Mouse (Mus musculus) heart, embryonic 14.5 days (tissue): Measurements from ENCODE around the gene Sparc. TPM values are rescaled to one million over a fixed set of nuclear protein-coding genes. Genes with fewer than 3 reads are reported as not detected.

ENCODE experiments used
- ATAC-seq: fragments of 200-750 bp; cut with Nextera tagmentation; 2 replicates; pipeline ENCODE4 v1.8.0; 2017; ENCODE audit warnings: low read depth, moderate TSS enrichment; ENCODE audit not compliant: insufficient number of reproducible peaks, insufficient read depth, low FRiP score
- H3K27ac ChIP-seq, 2 experiments: fragments of 200-500 bp in 1 of 2; fragments of 300-500 bp in 1 of 2; sonication (generic) in 1 of 2; replicated peaks in 1 of 2; 2 replicates each; pipeline ENCODE4 v1.5.1; 2012 to 2014; ENCODE audit warnings: low read depth in 2 of 2, low read length in 2 of 2, control low read depth in 1 of 2, mild to moderate bottlenecking in 1 of 2, mixed read lengths in 1 of 2; ENCODE audit not compliant: control insufficient read depth in 1 of 2, insufficient read depth in 1 of 2
- H3K27me3 ChIP-seq: fragments of 300-500 bp; sonication (generic); 2 replicates; pipeline ENCODE4 v1.6.1; 2014; ENCODE audit warnings: mild to moderate bottlenecking, low read length, control low read depth; ENCODE audit not compliant: control insufficient read depth, insufficient read depth
- H3K36me3 ChIP-seq: fragments of 300-500 bp; sonication (generic); 2 replicates; pipeline ENCODE4 v1.6.1; 2014; ENCODE audit warnings: mild to moderate bottlenecking, control low read depth, low read length, mixed read lengths; ENCODE audit not compliant: control insufficient read depth, insufficient read depth
- H3K4me1 ChIP-seq, 2 experiments: fragments of 200-500 bp in 1 of 2; fragments of 300-500 bp in 1 of 2; sonication (generic) in 1 of 2; 2 replicates each; pipeline ENCODE4 v1.6.1; 2012 to 2014; ENCODE audit warnings: low read length in 2 of 2, control low read depth in 1 of 2, mixed read lengths in 1 of 2; ENCODE audit not compliant: control insufficient read depth in 2 of 2, insufficient read depth in 2 of 2
- H3K4me2 ChIP-seq: fragments of 300-500 bp; sonication (generic); 2 replicates; pipeline ENCODE4 v1.6.1; 2014; ENCODE audit warnings: mild to moderate bottlenecking, low read length
- H3K4me3 ChIP-seq, 2 experiments: fragments of 200-500 bp in 1 of 2; fragments of 300-500 bp in 1 of 2; sonication (generic) in 1 of 2; 2 replicates each; pipeline ENCODE4 v1.5.1; 2012 to 2014; ENCODE audit warnings: low read length in 2 of 2, mild to moderate bottlenecking in 2 of 2, control low read depth in 1 of 2, low read depth in 1 of 2, moderate library complexity in 1 of 2; ENCODE audit not compliant: control insufficient read depth in 1 of 2, insufficient read depth in 1 of 2
- H3K9ac ChIP-seq: fragments of 300-500 bp; sonication (generic); 2 replicates; pipeline ENCODE4 v1.6.1; 2014; ENCODE audit warnings: mild to moderate bottlenecking, low read length
- H3K9me3 ChIP-seq: fragments of 300-500 bp; sonication (generic); 2 replicates; pipeline ENCODE4 v1.6.1; 2016; ENCODE audit warnings: low read length, control low read depth; ENCODE audit not compliant: control insufficient read depth
- WGBS: fragments of 180-500 bp; shearing (Covaris S2); extraction: QIAGEN DNeasy Blood & Tissue Kit; methylation state at CpG from one replicate; pipeline ENCODE4 v1.1.7; 2014; 5-methylcytosine and 5-hydroxymethylcytosine counted together
- polyA plus RNA-seq: library from polyadenylated mRNA; unstranded; fragments of >200 nt; fragmentation: Nextera tagmentation; extraction: Ambion mirVana; gene quantifications from 2 replicates; pipeline ENCODE4 v1.2.1, GENCODE M21; 2014

Gene Sparc
- polyA plus RNA-seq, 1 experiment from 2014 or later, result 1,849 TPM

DNA sequence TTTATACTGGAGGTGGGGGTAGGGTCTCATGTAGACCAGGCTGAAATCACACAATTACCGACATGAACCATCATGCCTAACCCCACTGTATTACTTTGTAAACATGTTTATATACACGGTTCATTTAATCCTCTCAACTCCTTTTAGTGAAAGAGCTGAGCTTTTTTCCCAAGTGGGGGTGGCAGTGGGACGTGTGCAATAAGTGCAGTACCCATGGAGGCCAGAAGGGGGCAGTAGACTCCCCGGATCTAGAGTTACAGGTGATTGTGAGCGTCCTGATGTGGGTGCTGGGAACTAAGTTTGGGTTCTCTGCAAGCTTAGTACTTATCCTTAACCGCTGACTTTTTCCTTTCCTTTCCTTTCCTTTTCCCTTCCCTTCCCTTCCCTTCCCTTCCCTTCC lies 49.1 kb downstream of the Sparc start:
- WGBS, result 50% methylated on average over 6 of the region's 6 CpGs
- Histone ChIP-seq H3K36me3 (no peaks in the 10 kb centered on the region), H3K4me1 (peaks cover 5 to 7% of the 10 kb centered on the region in 2 experiments), H3K27me3 (no peaks in the 10 kb centered on the region), H3K9ac (no peak overlapping the region), H3K4me3 (no peak overlapping the region), H3K4me2 (no peak overlapping the region), H3K27ac (no peak overlapping the region), H3K9me3 (no peaks in the 10 kb centered on the region)
- ATAC-seq, result no peak

DNA sequence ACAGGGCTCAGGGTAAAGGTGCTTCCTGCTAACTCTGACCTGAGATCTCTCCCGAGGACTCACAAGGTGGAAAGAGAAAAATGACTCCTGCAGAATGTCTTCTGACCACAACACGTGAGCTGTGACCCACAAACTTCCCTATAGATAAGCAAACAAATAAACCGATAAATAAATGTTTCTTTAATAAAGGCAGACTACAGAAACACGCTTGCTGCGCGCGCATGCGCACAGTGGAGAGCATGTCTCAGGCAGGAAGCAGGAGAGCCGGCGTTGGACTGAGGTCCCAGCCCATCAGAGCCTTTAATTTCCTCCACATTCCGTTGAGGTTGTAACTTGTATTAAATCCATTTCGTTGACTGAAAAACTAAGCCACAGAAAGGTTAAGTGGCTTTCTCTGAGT lies 49.6 kb downstream of the Sparc start:
- peaks cover under 1 to 3% of the 10 kb centered on the region in 2 experiments; a peak in 3 of 4 replicates for H3K4me1 ChIP-seq
- H3K4me3 ChIP-seq, result no peak overlapping the region
- no peak overlapping the region for H3K4me2 ChIP-seq
- no peak overlapping the region for H3K9ac ChIP-seq
- no peak for ATAC-seq
- no peaks in the 10 kb centered on the region for H3K36me3 ChIP-seq
- H3K27ac ChIP-seq, result no peak overlapping the region
- H3K27me3 ChIP-seq, result no peaks in the 10 kb centered on the region
- H3K9me3 ChIP-seq, result no peaks in the 10 kb centered on the region
- 67% methylated on average over 12 of the region's 12 CpGs for WGBS

DNA sequence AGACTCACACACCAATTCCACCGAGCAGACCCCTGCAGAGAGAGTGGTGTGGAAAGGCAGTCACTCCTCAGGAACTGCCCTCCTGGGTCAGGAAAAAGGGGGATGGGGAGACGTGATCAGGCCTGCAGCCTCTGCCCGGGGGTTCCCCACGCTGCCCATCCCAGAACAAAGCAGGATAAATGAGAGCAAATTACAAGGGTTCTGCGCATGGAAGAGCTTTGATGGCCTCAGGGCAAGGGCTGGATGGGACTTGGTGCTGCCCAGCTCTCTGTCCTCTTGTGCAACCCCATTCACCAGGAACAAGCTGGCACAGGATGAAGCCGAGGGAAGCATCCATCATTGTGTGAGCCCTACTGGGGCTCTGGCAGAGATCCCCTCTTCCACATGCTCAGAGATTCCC lies 51.0 kb downstream of the Sparc start:
- no peaks in the 10 kb centered on the region for H3K27me3 ChIP-seq
- no peak overlapping the region for H3K4me2 ChIP-seq
- H3K4me3 ChIP-seq, result no peak overlapping the region
- no peak for ATAC-seq
- H3K9ac ChIP-seq, result no peak overlapping the region
- no peaks in the 10 kb centered on the region; a peak in 2 of 4 replicates for H3K4me1 ChIP-seq
- no peaks in the 10 kb centered on the region for H3K36me3 ChIP-seq
- H3K9me3 ChIP-seq, result no peaks in the 10 kb centered on the region
- no peak overlapping the region for H3K27ac ChIP-seq
- WGBS, result 54% methylated on average over 6 of the region's 6 CpGs

DNA sequence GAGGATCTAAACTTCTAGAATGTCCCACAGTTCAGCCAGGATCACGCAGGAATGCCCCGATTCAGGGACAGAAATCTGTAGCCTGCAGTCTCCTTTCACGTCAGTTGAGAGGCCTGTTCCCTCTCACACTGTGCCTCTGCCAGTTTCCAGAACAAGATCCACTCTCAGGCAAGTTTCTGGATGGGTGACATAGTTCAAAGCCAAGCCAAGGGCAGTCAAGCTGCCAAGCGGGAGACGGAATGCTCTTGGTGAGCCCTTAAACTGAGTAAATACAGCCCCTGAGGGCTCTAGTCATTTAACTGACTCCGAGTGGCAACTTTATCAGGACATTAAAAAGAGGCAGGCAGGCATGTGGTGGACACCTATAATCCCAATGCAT lies 53.9 kb downstream of the Sparc start:
- Histone ChIP-seq H3K27me3 (no peaks in the 10 kb centered on the region), H3K36me3 (no peaks in the 10 kb centered on the region), H3K4me2 (no peak overlapping the region), H3K9me3 (no peaks in the 10 kb centered on the region), H3K4me3 (no peak overlapping the region), H3K4me1 (peaks cover 0 to 3% of the 10 kb centered on the region in 2 experiments; a peak in 3 of 4 replicates), H3K27ac (peak overlapping the region; percentile 56 to 61), H3K9ac (peak overlapping the region; percentile 7; the same call in 1 of the 2 replicates)
- ATAC-seq, result peak; percentile 51; the same call in 1 of the 2 replicates
- WGBS, result 24% methylated on average over 6 of the region's 6 CpGs

DNA sequence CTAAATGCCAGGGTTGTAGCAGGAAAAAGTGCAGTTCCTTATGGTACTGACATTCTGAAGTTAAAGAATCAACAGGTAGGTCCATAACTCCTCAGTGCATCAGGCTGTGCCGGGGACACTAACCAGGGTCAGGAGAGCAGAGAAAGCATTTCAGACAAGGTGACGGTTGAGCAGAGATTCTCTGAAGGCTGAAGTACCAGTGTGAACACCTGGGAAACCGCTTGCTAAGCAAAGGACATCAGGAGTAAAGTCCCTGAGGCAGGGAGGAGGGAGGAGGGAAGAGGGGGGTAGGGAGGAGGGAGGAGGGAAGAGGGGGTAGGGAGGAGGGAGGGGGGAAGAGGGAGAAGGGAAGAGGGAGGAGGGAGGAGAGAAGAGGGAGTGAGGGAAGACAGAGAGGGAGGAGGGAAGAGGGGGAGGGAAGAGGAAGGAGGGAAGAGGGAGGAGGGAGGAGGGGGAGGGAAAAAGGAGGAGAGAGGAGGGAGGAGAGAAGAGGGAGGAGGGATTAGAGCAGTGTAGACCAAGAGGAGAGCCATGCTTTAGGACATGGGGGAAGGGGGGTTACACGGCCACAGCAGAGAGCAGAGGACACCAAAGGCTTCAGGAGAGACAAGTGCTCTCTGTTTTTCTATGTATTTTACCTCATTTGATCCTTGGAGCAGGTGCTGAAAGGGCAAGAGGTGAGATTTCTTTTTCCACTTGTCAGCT lies 54.4 kb downstream of the Sparc start:
- Histone ChIP-seq H3K36me3 (no peaks in the 10 kb centered on the region), H3K27me3 (no peaks in the 10 kb centered on the region), H3K9ac (peak overlapping the region; percentile 7; the same call in 1 of the 2 replicates), H3K4me3 (no peak overlapping the region), H3K27ac (peak overlapping the region; percentile 56 to 61), H3K4me1 (peaks cover 0 to 3% of the 10 kb centered on the region in 2 experiments; a peak in 3 of 4 replicates), H3K9me3 (no peaks in the 10 kb centered on the region), H3K4me2 (no peak overlapping the region)
- 73% methylated on average over 4 of the region's 4 CpGs for WGBS
- no peak for ATAC-seq

DNA sequence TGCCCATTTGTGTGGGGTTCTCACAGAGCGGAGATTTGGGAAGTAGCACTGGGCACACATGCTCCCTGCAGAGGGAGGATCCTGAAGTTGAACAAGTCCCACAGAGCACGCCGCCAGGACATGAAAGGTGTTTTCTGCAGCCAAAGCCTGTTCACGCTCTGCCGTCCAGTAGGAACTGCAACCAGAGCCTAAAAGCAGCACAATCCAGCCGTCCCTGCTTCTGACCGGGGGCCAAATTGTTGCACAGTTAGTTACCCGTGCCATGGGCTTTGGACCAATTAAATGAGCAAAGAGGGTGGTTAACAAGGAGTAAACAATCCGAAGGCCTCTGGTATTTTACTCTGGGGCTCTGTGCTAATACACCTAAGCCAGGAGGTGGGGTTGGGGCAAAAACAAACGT lies 55.2 kb downstream of the Sparc start:
- no peaks in the 10 kb centered on the region for H3K9me3 ChIP-seq
- H3K4me3 ChIP-seq, result no peak overlapping the region
- no peak overlapping the region for H3K4me2 ChIP-seq
- 82% methylated on average over 10 of the region's 10 CpGs for WGBS
- peaks cover 0 to 3% of the 10 kb centered on the region in 2 experiments; a peak in 3 of 4 replicates for H3K4me1 ChIP-seq
- H3K9ac ChIP-seq, result no peak overlapping the region
- no peak for ATAC-seq
- no peaks in the 10 kb centered on the region for H3K36me3 ChIP-seq
- no peak overlapping the region for H3K27ac ChIP-seq
- H3K27me3 ChIP-seq, result no peaks in the 10 kb centered on the region

DNA sequence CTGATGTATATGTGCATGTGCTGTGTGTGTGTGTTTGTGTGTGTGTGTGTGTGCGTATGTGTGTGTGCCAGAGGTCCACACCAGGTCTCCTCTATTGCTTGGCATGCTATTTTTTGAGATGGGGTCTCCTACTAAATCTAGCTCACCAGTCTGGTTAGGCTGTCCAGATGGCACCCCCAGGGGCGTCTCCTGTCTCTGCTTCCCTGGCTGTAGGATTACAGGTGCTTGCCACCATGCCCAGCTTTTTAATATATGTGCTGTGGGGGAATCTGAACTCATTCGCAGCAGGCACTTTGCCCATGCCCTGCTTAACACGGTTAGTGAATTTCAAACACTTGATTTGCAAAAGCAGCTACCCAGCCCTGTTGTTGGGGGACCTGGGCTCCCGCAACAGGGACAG lies 57.1 kb downstream of the Sparc start:
- Histone ChIP-seq H3K27me3 (no peaks in the 10 kb centered on the region), H3K9me3 (no peaks in the 10 kb centered on the region), H3K4me3 (no peak overlapping the region), H3K9ac (no peak overlapping the region), H3K4me2 (no peak overlapping the region), H3K4me1 (peaks cover 0 to 3% of the 10 kb centered on the region in 2 experiments; a peak in 3 of 4 replicates), H3K36me3 (no peaks in the 10 kb centered on the region), H3K27ac (no peak overlapping the region)
- 78% methylated on average over 5 of the region's 5 CpGs for WGBS
- ATAC-seq, result no peak

DNA sequence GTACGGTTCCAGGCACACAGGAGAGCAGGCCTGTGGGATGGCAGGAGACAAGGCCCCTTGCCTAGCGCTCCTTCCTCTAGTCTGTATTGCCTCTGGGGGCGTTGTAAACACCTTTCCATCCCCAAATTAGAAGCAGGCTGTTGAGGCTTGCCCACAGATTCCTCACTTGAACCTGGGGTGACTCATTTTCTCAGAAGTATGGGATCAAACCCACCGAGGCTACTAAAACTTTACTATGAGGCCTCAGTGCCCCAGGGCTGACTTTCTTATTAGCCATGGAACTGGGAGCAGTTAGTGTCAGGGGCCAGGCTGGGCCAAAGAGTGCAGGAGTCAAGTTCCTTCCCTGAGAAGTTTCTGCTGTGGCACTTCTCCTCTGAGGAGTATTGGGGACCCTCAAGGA lies 57.7 kb downstream of the Sparc start:
- no peak for ATAC-seq
- H3K4me1 ChIP-seq, result peaks cover 0 to 3% of the 10 kb centered on the region in 2 experiments; a peak in 3 of 4 replicates
- H3K4me3 ChIP-seq, result no peak overlapping the region
- H3K9ac ChIP-seq, result no peak overlapping the region
- H3K36me3 ChIP-seq, result no peaks in the 10 kb centered on the region
- H3K27me3 ChIP-seq, result no peaks in the 10 kb centered on the region
- no peaks in the 10 kb centered on the region for H3K9me3 ChIP-seq
- H3K4me2 ChIP-seq, result no peak overlapping the region
- H3K27ac ChIP-seq, result no peak overlapping the region
- WGBS, result 68% methylated on average over 4 of the region's 4 CpGs
